Comparison of ENCODE assay signal across 8 mouse cellular contexts in genomic region chr2:162932706-162933105, GRCm38 (mm10). TPM values are rescaled to one million over a fixed set of nuclear protein-coding genes. Genes with fewer than 3 reads are reported as not detected.
DNase-seq lines count a peak whose midpoint lies in the region; ATAC-seq and TF ChIP-seq lines count a peak whose summit lies in the region.

No protein-coding gene starts in this region.

- peak overlapping the region; percentile 98 for H3K4me3 ChIP-seq in liver, adult 2 months (ENCODE audit: insufficient read depth, low read depth, low read length)
- peak overlapping the region; percentile 99 for H3K4me3 ChIP-seq in heart, embryonic 16.5 days (ENCODE audit: low read length)
- peak overlapping the region; percentile 100 for H3K4me3 ChIP-seq in liver, embryonic 15.5 days (replicated peaks)

- H3K27ac ChIP-seq in liver, adult 2 months (replicated peaks; ENCODE audit: insufficient read depth, low read depth, low read length) = 0 out of 2 replicates have a peak overlapping the region, but pooled peaks have one; percentile 11
- no peak overlapping the region for H3K27ac ChIP-seq in heart, embryonic 16.5 days (ENCODE audit: low read length)
- 0 out of 2 replicates have a peak overlapping the region, but pooled peaks have one; percentile 95 for H3K27ac ChIP-seq in liver, embryonic 15.5 days (replicated peaks)

- no peak for TF ChIP-seq POLR2A in liver, adult 2 months (IDR thresholded peaks at IDR 0.05; ENCODE audit: extremely low read depth, insufficient read depth, low read length)

- H3K9me3 ChIP-seq in heart, embryonic 16.5 days (replicated peaks; ENCODE audit: control insufficient read depth, low read length) = no peaks in the 10 kb centered on the region
- no peaks in the 10 kb centered on the region for H3K9me3 ChIP-seq in liver, embryonic 15.5 days (replicated peaks)

- no peak for TF ChIP-seq CTCF in liver, adult 2 months (IDR thresholded peaks at IDR 0.05; ENCODE audit: low read depth, low read length)

- peaks cover 10% of the 10 kb centered on the region for H3K4me1 ChIP-seq in liver, adult 2 months (ENCODE audit: control insufficient read depth, insufficient read depth, low read length)
- H3K4me1 ChIP-seq in heart, embryonic 16.5 days (ENCODE audit: control insufficient read depth, insufficient read depth, low read length) = peaks cover 11% of the 10 kb centered on the region
- H3K4me1 ChIP-seq in liver, embryonic 15.5 days (replicated peaks) = peaks cover 44% of the 10 kb centered on the region

- no peak for DNase-seq in liver, adult 2 months (ENCODE audit: extremely low read depth, low read depth, low spot score)
- no peak for DNase-seq in liver
- peak; percentile 5 for DNase-seq in c-Kit-negative CD71-positive TER-119-positive erythroid progenitor cells, embryonic 14.5 days (ENCODE audit: low read depth, low spot score)
- no peak for DNase-seq in c-Kit-positive CD71-positive TER-119-positive erythroid progenitor cells, embryonic 14.5 days (ENCODE audit: low spot score)
- no peak for DNase-seq in T-cell, adult 2 months (ENCODE audit: low spot score)

- peak overlapping the region; percentile 27; the same call in 1 of the 2 replicates for H3K9ac ChIP-seq in liver, adult 2 months (ENCODE audit: low read depth, low read length)
- H3K9ac ChIP-seq in heart, embryonic 16.5 days (ENCODE audit: low read length) = no peak overlapping the region
- H3K9ac ChIP-seq in liver, embryonic 15.5 days = peak overlapping the region; percentile 100

- peaks cover 14% of the 10 kb centered on the region for H3K79me2 ChIP-seq in liver, adult 2 months (ENCODE audit: control insufficient read depth, insufficient read depth, low read length)

- 25% methylated on average over 4 of the region's 4 CpGs for WGBS in liver, adult 2 months
- 51% methylated on average over 4 of the region's 4 CpGs for WGBS in heart, embryonic 16.5 days
- WGBS in liver, embryonic 15.5 days (ENCODE audit: insufficient replicate concordance) = 50% methylated on average over 4 of the region's 4 CpGs

- peak overlapping the region; percentile 56 for H3K4me2 ChIP-seq in heart, embryonic 16.5 days (ENCODE audit: low read depth, low read length)
- peak overlapping the region; percentile 96 for H3K4me2 ChIP-seq in liver, embryonic 15.5 days

- no peaks in the 10 kb centered on the region for H3K27me3 ChIP-seq in liver, adult 2 months (ENCODE audit: control insufficient read depth, insufficient read depth, low read length)
- H3K27me3 ChIP-seq in heart, embryonic 16.5 days (ENCODE audit: control insufficient read depth, insufficient read depth, low read length) = 0 out of 2 replicates have a peak, but pooled peaks cover 3% of the 10 kb centered on the region
- H3K27me3 ChIP-seq in liver, embryonic 15.5 days = peaks cover 5% of the 10 kb centered on the region; the same call in 1 of the 2 replicates

- no peak for ATAC-seq in heart, embryonic 16.5 days (replicated peaks; ENCODE audit: extremely low read depth, insufficient read depth, low FRiP score)
- ATAC-seq in liver, embryonic 15.5 days (ENCODE audit: insufficient read depth) = no peak
- ATAC-seq in frontal cortex, adult (ENCODE audit: low TSS enrichment) = no peak

- H3K36me3 ChIP-seq in liver, adult 2 months (ENCODE audit: control insufficient read depth, insufficient read depth, low read length) = peaks cover 36% of the 10 kb centered on the region
- H3K36me3 ChIP-seq in heart, embryonic 16.5 days (ENCODE audit: control insufficient read depth, insufficient read depth) = peaks cover 36% of the 10 kb centered on the region
- H3K36me3 ChIP-seq in liver, embryonic 15.5 days (replicated peaks) = peaks cover 50% of the 10 kb centered on the region

RNA-seq across cellular contexts. Expression of gene Srsf6, which starts 1.4 kb away (rescaled TPM):
- total RNA-seq in liver, adult 2 months (2014; rRNA removed) = 34.3 and 37.1 TPM in 2 replicates
- 60.0 and 81.2 TPM in 2 replicates for polyA plus RNA-seq in liver, adult 2 months (2012; rRNA removed)
- polyA plus RNA-seq in heart, embryonic 16.5 days (2015; fragmentation: Nextera tagmentation; extraction: Ambion mirVana) = 112 and 129 TPM in 2 replicates
- polyA plus RNA-seq in liver, embryonic 15.5 days (2015; fragmentation: Nextera tagmentation; extraction: Ambion mirVana) = 88.3 and 95.6 TPM in 2 replicates

RNA-seq across cellular contexts. Expression of gene L3mbtl1, which starts 10.6 kb away (rescaled TPM):
- total RNA-seq in liver, adult 2 months (2014; rRNA removed) = 0.28 TPM in 1 of 2 replicates, not detected in the other
- 0.11 TPM in 1 of 2 replicates, not detected in the other for polyA plus RNA-seq in liver, adult 2 months (2012; rRNA removed)
- 0.04 and 0.07 TPM in 2 replicates for polyA plus RNA-seq in heart, embryonic 16.5 days (2015; fragmentation: Nextera tagmentation; extraction: Ambion mirVana)
- polyA plus RNA-seq in liver, embryonic 15.5 days (2015; fragmentation: Nextera tagmentation; extraction: Ambion mirVana) = 0.02 and 0.06 TPM in 2 replicates

RNA-seq across cellular contexts. Expression of gene Sgk2, which starts 54.4 kb away (rescaled TPM):
- total RNA-seq in liver, adult 2 months (2014; rRNA removed) = 39.4 and 65.0 TPM in 2 replicates
- 27.8 and 39.0 TPM in 2 replicates for polyA plus RNA-seq in liver, adult 2 months (2012; rRNA removed)
- 0.09 TPM in 1 of 2 replicates, not detected in the other for polyA plus RNA-seq in heart, embryonic 16.5 days (2015; fragmentation: Nextera tagmentation; extraction: Ambion mirVana)
- polyA plus RNA-seq in liver, embryonic 15.5 days (2015; fragmentation: Nextera tagmentation; extraction: Ambion mirVana) = 5.4 and 5.8 TPM in 2 replicates
